Mouse (Mus musculus): ENCODE results near the gene Clcnka.

GRCm38 (mm10) chr4:141397861-141398260, 663 bp downstream of the Clcnka start:
- TF ChIP-seq CTCF (IDR thresholded peaks at IDR 0.05; ENCODE audit: low read depth, low read length) (no peak), POLR2A (IDR thresholded peaks at IDR 0.05; ENCODE audit: borderline replicate concordance, low read depth, low read length) (no peak)
